Mouse (Mus musculus) liver, embryonic 14 days (tissue): ENCODE measurements around the gene Olfr358. TPM values are rescaled to one million over a fixed set of nuclear protein-coding genes. Genes with fewer than 3 reads are reported as not detected.

Experiments used
- polyA plus RNA-seq: library from polyadenylated mRNA; depleted of rRNA; stranded (reverse); fragments of >200 nt; gene quantifications from 2 replicates; pipeline ENCODE4 v1.2.3, GENCODE M21; 2012; rRNA removed

The Olfr358 gene
- polyA plus RNA-seq = not detected in 2 replicates

DNA sequence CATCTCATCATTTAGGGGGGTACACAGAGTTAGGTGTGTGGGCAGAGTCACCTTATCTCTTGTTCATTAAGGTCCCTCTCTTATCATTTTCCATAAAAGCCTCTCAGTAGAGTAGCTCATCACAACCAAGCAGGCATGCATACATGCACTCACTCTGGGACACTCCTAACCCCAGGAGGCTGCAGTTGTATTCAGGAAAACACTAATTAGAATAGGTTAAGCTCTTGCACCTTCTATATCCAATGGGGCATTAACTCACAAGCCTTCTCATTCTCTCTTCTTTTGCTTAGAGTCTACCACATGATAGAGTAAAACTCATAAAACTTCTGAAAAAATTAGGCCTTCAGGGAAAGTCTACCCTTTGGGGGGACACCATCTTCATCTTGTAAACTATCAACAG is at the start of gene Olfr358:
Olfr358 (minus strand) TSS at position 101 of the 400 bp plus-strand sequence.

DNA sequence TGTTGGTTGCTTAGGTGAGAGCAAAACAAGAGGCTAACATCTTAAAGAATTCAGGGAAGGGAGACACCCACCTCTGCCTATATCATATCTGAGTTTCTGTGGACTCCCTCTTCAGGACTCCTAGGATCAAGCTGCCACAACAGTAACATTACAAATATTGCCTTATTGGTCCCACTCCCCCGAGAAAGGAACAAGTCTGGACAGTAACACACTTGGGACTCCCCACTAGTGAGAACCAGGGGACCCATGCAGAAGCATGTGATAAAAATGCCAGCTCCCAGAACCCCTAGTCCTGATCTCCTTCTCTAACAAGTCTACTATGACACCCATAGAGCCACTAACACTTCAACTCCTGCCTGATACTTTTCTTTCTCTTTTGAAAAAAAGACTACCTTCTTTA is 15.6 kb downstream of the Olfr358 start, which contains the start of gene Olfr357:
Olfr357 (plus strand) TSS at position 301 of the 400 bp plus-strand sequence.

Other genes starting within 250 kb of the Olfr358 start
- gene Olfr348, start 225.1 kb downstream of the Olfr358 start, polyA plus RNA-seq = not detected in 2 replicates
- gene Olfr50, start 218.8 kb downstream of the Olfr358 start, polyA plus RNA-seq = not detected in 2 replicates
- gene Olfr3, start 192.3 kb downstream of the Olfr358 start, polyA plus RNA-seq = not detected in 2 replicates
- gene Olfr350, start 163.0 kb downstream of the Olfr358 start, polyA plus RNA-seq = not detected in 2 replicates
- gene Olfr351, start 146.7 kb downstream of the Olfr358 start, polyA plus RNA-seq = not detected in 2 replicates
- gene Olfr352, start 140.9 kb downstream of the Olfr358 start, polyA plus RNA-seq = not detected in 2 replicates
- not detected in 2 replicates for gene Olfr353, start 116.4 kb downstream of the Olfr358 start, polyA plus RNA-seq
- gene Olfr354, start 103.7 kb downstream of the Olfr358 start, polyA plus RNA-seq = not detected in 2 replicates
- gene Olfr355, start 80.4 kb downstream of the Olfr358 start, polyA plus RNA-seq = not detected in 2 replicates
- not detected in 2 replicates for gene Olfr356, start 72.2 kb downstream of the Olfr358 start, polyA plus RNA-seq
- gene Olfr357, start 15.5 kb downstream of the Olfr358 start, polyA plus RNA-seq = not detected in 2 replicates
- gene Olfr360, start 56.4 kb upstream of the Olfr358 start, polyA plus RNA-seq = not detected in 2 replicates
- not detected in 2 replicates for gene Olfr361, start 80.0 kb upstream of the Olfr358 start, polyA plus RNA-seq
- gene Olfr362, start 108.6 kb upstream of the Olfr358 start, polyA plus RNA-seq = not detected in 2 replicates
- not detected in 2 replicates for gene Olfr364-ps1, start 130.0 kb upstream of the Olfr358 start, polyA plus RNA-seq
- gene Olfr365, start 178.9 kb upstream of the Olfr358 start, polyA plus RNA-seq = not detected in 2 replicates
- gene Olfr366, start 202.2 kb upstream of the Olfr358 start, polyA plus RNA-seq = not detected in 2 replicates